Mouse (Mus musculus): ENCODE measurements around the gene Creld2.
A peak's percentile ranks its signal among the peaks of the same experiment; 100 is the strongest.

Creld2 gene

GRCm38 (mm10) chr15:88829791-88830440 is 10.5 kb downstream of the Creld2 start:
- peak; percentile 59 for DNase-seq

GRCm38 (mm10) chr15:88830696-88831095 is 11.2 kb downstream of the Creld2 start:
- peak; percentile 24 for DNase-seq

GRCm38 (mm10) chr15:88831482-88831881 is 12.0 kb downstream of the Creld2 start:
- DNase-seq = peak; percentile 91

GRCm38 (mm10) chr15:88832536-88832935 is 13.1 kb downstream of the Creld2 start:
- DNase-seq = no peak

GRCm38 (mm10) chr15:88836031-88836430 is 16.6 kb downstream of the Creld2 start:
- peak; percentile 45 for DNase-seq

- no peak for DNase-seq
Observed at GRCm38 (mm10) chr15:88836571-88836970, 17.1 kb downstream of the Creld2 start.

- DNase-seq = peak; percentile 84
Observed at GRCm38 (mm10) chr15:88837199-88837932, 17.9 kb downstream of the Creld2 start.

- DNase-seq = peak; percentile 69
Observed at GRCm38 (mm10) chr15:88837977-88838376, 18.5 kb downstream of the Creld2 start.

GRCm38 (mm10) chr15:88839271-88839670 is 19.8 kb downstream of the Creld2 start:
- DNase-seq = peak; percentile 86

GRCm38 (mm10) chr15:88840126-88840525 is 20.7 kb downstream of the Creld2 start:
- DNase-seq = peak; percentile 77

GRCm38 (mm10) chr15:88841160-88841559 is 21.7 kb downstream of the Creld2 start:
- DNase-seq = no peak

GRCm38 (mm10) chr15:88841580-88842299 is 22.3 kb downstream of the Creld2 start:
- no peak for DNase-seq

- no peak for DNase-seq
Observed at GRCm38 (mm10) chr15:88842300-88842673, 22.8 kb downstream of the Creld2 start.

GRCm38 (mm10) chr15:88843486-88844097 is 24.1 kb downstream of the Creld2 start:
- DNase-seq = peak; percentile 51

GRCm38 (mm10) chr15:88844966-88845365 is 25.5 kb downstream of the Creld2 start:
- DNase-seq = no peak

- DNase-seq = no peak
Observed at GRCm38 (mm10) chr15:88848661-88849060, 29.2 kb downstream of the Creld2 start.

- no peak for DNase-seq
Observed at GRCm38 (mm10) chr15:88849621-88850020, 30.2 kb downstream of the Creld2 start.

- DNase-seq = peak; percentile 82
Observed at GRCm38 (mm10) chr15:88850146-88850826, 30.8 kb downstream of the Creld2 start.

- peak; percentile 67 for DNase-seq
Observed at GRCm38 (mm10) chr15:88851076-88851475, 31.6 kb downstream of the Creld2 start.

- peak; percentile 78 for DNase-seq
Observed at GRCm38 (mm10) chr15:88851507-88852149, 32.2 kb downstream of the Creld2 start.

GRCm38 (mm10) chr15:88853106-88853505 is 33.7 kb downstream of the Creld2 start:
- no peak for DNase-seq

All from kidney, postnatal 10 days (tissue).